Mouse (Mus musculus): ENCODE results near the gene Cct2. TPM values are rescaled to one million over a fixed set of nuclear protein-coding genes. Genes with fewer than 3 reads are reported as not detected.

Cct2 gene
- 204 and 205 TPM in 2 replicates for total RNA-seq (2017)

- ATAC-seq (ENCODE audit: extremely low read depth, insufficient number of reproducible peaks, low FRiP score, poor library complexity, severe bottlenecking) = peak; percentile 98
These were observed at the start of gene Cct2 for GRCm38 (mm10) chr10:117063254-117064021. Cct2 (minus strand) TSS chr10:117063814.

GRCm38 (mm10) chr10:117112545-117112944 is 48.9 kb upstream of the Cct2 start:
- ATAC-seq (ENCODE audit: extremely low read depth, insufficient number of reproducible peaks, low FRiP score, poor library complexity, severe bottlenecking) = peak; percentile 58; the same call in 1 of the 2 replicates

GRCm38 (mm10) chr10:117111455-117111854 is 47.8 kb upstream of the Cct2 start:
- ATAC-seq (ENCODE audit: extremely low read depth, insufficient number of reproducible peaks, low FRiP score, poor library complexity, severe bottlenecking) = no peak

GRCm38 (mm10) chr10:117110271-117110670 is 46.7 kb upstream of the Cct2 start:
- ATAC-seq (ENCODE audit: extremely low read depth, insufficient number of reproducible peaks, low FRiP score, poor library complexity, severe bottlenecking) = no peak

- ATAC-seq (ENCODE audit: extremely low read depth, insufficient number of reproducible peaks, low FRiP score, poor library complexity, severe bottlenecking) = no peak
These were observed 43.1 kb upstream of the Cct2 start for GRCm38 (mm10) chr10:117106686-117107085.

- ATAC-seq (ENCODE audit: extremely low read depth, insufficient number of reproducible peaks, low FRiP score, poor library complexity, severe bottlenecking) = no peak
These were observed 42.6 kb upstream of the Cct2 start for GRCm38 (mm10) chr10:117106244-117106643.

- no peak for ATAC-seq (ENCODE audit: extremely low read depth, insufficient number of reproducible peaks, low FRiP score, poor library complexity, severe bottlenecking)
These were observed 41.4 kb upstream of the Cct2 start for GRCm38 (mm10) chr10:117105015-117105414.

- ATAC-seq (ENCODE audit: extremely low read depth, insufficient number of reproducible peaks, low FRiP score, poor library complexity, severe bottlenecking) = no peak
These were observed 40.4 kb upstream of the Cct2 start for GRCm38 (mm10) chr10:117103854-117104598.

- ATAC-seq (ENCODE audit: extremely low read depth, insufficient number of reproducible peaks, low FRiP score, poor library complexity, severe bottlenecking) = no peak
These were observed 36.6 kb upstream of the Cct2 start for GRCm38 (mm10) chr10:117100175-117100574.

- no peak for ATAC-seq (ENCODE audit: extremely low read depth, insufficient number of reproducible peaks, low FRiP score, poor library complexity, severe bottlenecking)
These were observed 33.6 kb upstream of the Cct2 start for GRCm38 (mm10) chr10:117097116-117097698.

- no peak for ATAC-seq (ENCODE audit: extremely low read depth, insufficient number of reproducible peaks, low FRiP score, poor library complexity, severe bottlenecking)
These were observed 32.5 kb upstream of the Cct2 start for GRCm38 (mm10) chr10:117096096-117096495.

GRCm38 (mm10) chr10:117094504-117095329 is 31.1 kb upstream of the Cct2 start:
- no peak for ATAC-seq (ENCODE audit: extremely low read depth, insufficient number of reproducible peaks, low FRiP score, poor library complexity, severe bottlenecking)

GRCm38 (mm10) chr10:117089628-117090027 is 26.0 kb upstream of the Cct2 start:
- ATAC-seq (ENCODE audit: extremely low read depth, insufficient number of reproducible peaks, low FRiP score, poor library complexity, severe bottlenecking) = no peak

GRCm38 (mm10) chr10:117081914-117082359 is 18.3 kb upstream of the Cct2 start:
- no peak for ATAC-seq (ENCODE audit: extremely low read depth, insufficient number of reproducible peaks, low FRiP score, poor library complexity, severe bottlenecking)

GRCm38 (mm10) chr10:117081326-117081725 is 17.7 kb upstream of the Cct2 start:
- ATAC-seq (ENCODE audit: extremely low read depth, insufficient number of reproducible peaks, low FRiP score, poor library complexity, severe bottlenecking) = no peak

GRCm38 (mm10) chr10:117078284-117078683 is 14.7 kb upstream of the Cct2 start:
- ATAC-seq (ENCODE audit: extremely low read depth, insufficient number of reproducible peaks, low FRiP score, poor library complexity, severe bottlenecking) = peak; percentile 67; the same call in 1 of the 2 replicates

GRCm38 (mm10) chr10:117073176-117073575 is 9.6 kb upstream of the Cct2 start:
- no peak for ATAC-seq (ENCODE audit: extremely low read depth, insufficient number of reproducible peaks, low FRiP score, poor library complexity, severe bottlenecking)

- ATAC-seq (ENCODE audit: extremely low read depth, insufficient number of reproducible peaks, low FRiP score, poor library complexity, severe bottlenecking) = peak; percentile 55
These were observed 8.7 kb upstream of the Cct2 start for GRCm38 (mm10) chr10:117072191-117072888.
